Mouse (Mus musculus) cerebellum, adult 2 months (tissue): ENCODE measurements around the gene Celf1. TPM values are rescaled to one million over a fixed set of nuclear protein-coding genes. Genes with fewer than 3 reads are reported as not detected.
A peak's percentile ranks its signal among the peaks of the same experiment; 100 is the strongest.

Source experiments
- DNase-seq, 2 experiments: peaks; one replicate each; pipeline ENCODE4 v3.0.0; 2021
- H3K27ac ChIP-seq: fragments of 200-500 bp; 2 replicates; pipeline ENCODE4 v1.5.1; 2012; ENCODE audit warnings: low read length, control low read depth, inconsistent platforms; ENCODE audit not compliant: insufficient read depth
- H3K27me3 ChIP-seq: fragments of 200-500 bp; 2 replicates; pipeline ENCODE4 v1.6.1; 2012; ENCODE audit warnings: inconsistent platforms, mild to moderate bottlenecking, low read length, moderate library complexity; ENCODE audit not compliant: control insufficient read depth, insufficient read depth
- H3K4me1 ChIP-seq: fragments of 200-500 bp; 2 replicates; pipeline ENCODE4 v1.6.1; 2011; ENCODE audit warnings: low read length; ENCODE audit not compliant: control insufficient read depth, insufficient read depth
- H3K4me3 ChIP-seq: fragments of 200-500 bp; replicated peaks from 2 replicates; pipeline ENCODE3; 2011; ENCODE audit warnings: mild to moderate bottlenecking, low read depth, low read length, control low read depth; ENCODE audit not compliant: insufficient read depth
- CTCF ChIP-seq: fragments of 200-500 bp; IDR thresholded peaks from 2 replicates; pipeline ENCODE4 v1.5.1; 2011; ENCODE audit warnings: low read depth, mild to moderate bottlenecking, control low read depth, low read length, moderate library complexity, borderline replicate concordance; ENCODE audit not compliant: insufficient read depth
- POLR2A ChIP-seq: fragments of 200-500 bp; IDR thresholded peaks from 2 replicates; pipeline ENCODE4 v1.6.1; 2011; ENCODE audit warnings: low read length, control low read depth, borderline replicate concordance; ENCODE audit not compliant: insufficient read depth
- WGBS: fragments of 180-500 bp; shearing (Covaris S2); methylation state at CpG from one replicate; pipeline ENCODE4 v1.1.7; 2018; 5-methylcytosine and 5-hydroxymethylcytosine counted together
- polyA plus RNA-seq: library from polyadenylated mRNA; depleted of rRNA; stranded (reverse); fragments of >200 nt; gene quantifications from 2 replicates; pipeline ENCODE4 v1.2.3, GENCODE M21; 2012

Gene Celf1
- polyA plus RNA-seq, 1 experiment: 91.1 TPM

DNA sequence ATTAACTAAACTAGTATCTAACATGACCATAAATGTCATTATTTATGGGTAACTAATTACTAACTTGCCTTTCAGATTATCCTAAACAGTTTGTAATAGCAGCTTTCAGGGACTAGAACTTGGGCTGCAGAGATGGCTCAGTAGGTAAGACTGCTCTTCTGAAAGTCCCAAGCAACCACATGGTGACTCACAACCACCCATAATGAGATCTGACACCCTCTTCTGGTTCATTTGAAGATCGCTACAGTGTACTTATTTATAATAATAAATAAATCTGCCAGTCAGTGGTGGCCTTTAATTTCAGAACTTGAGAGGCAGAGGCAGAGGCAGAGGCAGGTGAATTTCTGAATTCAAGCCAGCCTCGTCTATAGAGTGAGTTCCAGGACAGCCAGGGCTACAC, 112.6 kb downstream of the Celf1 start:
- H3K27ac ChIP-seq: no peak overlapping the region
- no peak for DNase-seq
- H3K27me3 ChIP-seq: no peaks in the 10 kb centered on the region
- no peak for TF ChIP-seq CTCF
- TF ChIP-seq POLR2A: no peak
- 34% methylated on average over 2 of the region's 2 CpGs for WGBS
- no peak overlapping the region for H3K4me3 ChIP-seq
- H3K4me1 ChIP-seq: peaks cover 6% of the 10 kb centered on the region; the same call in 1 of the 2 replicates

DNA sequence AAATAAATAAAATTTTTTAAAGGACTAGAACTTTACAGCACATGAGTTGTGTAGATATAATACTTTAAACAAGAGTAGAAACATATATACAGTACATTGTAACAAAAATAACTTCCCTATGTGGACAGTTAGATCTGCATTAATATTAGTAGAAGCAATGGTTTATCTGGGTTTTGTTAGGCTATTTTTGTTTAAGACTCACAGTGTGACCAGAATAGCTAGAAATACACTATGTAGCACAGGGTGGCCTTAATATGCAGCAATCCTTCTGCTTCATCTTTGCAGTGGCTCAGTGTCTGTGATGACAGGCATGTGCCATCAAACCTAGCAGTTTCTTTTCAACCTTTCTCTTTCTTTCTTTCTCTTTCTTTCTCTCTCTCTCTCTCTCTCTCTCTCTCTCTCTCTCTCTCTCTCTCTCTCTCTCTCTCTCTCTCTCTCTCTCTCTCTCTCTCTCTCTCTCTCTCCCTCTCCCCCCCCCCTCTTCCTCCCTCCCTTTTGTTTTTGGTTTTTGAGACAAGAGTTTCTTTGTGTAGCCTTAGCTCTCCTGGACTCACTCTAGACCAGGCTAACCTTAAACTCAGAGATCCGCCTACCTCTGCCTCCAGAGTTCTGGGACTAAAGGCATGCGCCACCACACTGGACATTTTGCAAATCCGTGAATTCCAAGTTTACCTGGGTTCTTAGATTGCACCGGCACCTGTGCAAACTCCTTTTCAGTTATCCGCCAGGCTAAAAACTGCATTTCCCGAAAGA, 113.2 kb downstream of the Celf1 start:
- H3K27ac ChIP-seq: no peak overlapping the region
- peak overlapping the region; percentile 74 for H3K4me3 ChIP-seq
- peaks cover 6% of the 10 kb centered on the region; the same call in 1 of the 2 replicates for H3K4me1 ChIP-seq
- TF ChIP-seq CTCF (no peak), POLR2A (no peak)
- WGBS: under 1% methylated on average over 6 of the region's 6 CpGs
- no peak for DNase-seq
- H3K27me3 ChIP-seq: no peaks in the 10 kb centered on the region

- DNase-seq: peak; percentile 97 to 98
- Histone ChIP-seq H3K27me3 (no peaks in the 10 kb centered on the region), H3K4me3 (peak within 1 kb of the TSS; percentile 81), H3K4me1 (peaks cover 6% of the 10 kb centered on the region; the same call in 1 of the 2 replicates), H3K27ac (peak within 1 kb of the TSS; percentile 91)
- TF ChIP-seq CTCF (no peak), POLR2A (peak; percentile 65; the same call in 1 of the 2 replicates)
- under 1% methylated on average over 40 of the region's 40 CpGs for WGBS
Observed at GRCm38 (mm10) chr2:91053934-91054382, 113.8 kb downstream of the Celf1 start, which contains the start of gene Psmc3. Psmc3 (plus strand) TSS chr2:91054009.

- H3K27me3 ChIP-seq: no peaks in the 10 kb centered on the region
- no peak overlapping the region for H3K27ac ChIP-seq
- WGBS: 85% methylated on average over 5 of the region's 5 CpGs
- no peak for DNase-seq
- H3K4me1 ChIP-seq: peaks cover 10% of the 10 kb centered on the region; the same call in 1 of the 2 replicates
- TF ChIP-seq POLR2A (no peak), CTCF (no peak)
- H3K4me3 ChIP-seq: no peak overlapping the region
Observed at GRCm38 (mm10) chr2:91058435-91058834, 118.3 kb downstream of the Celf1 start.

GRCm38 (mm10) chr2:91059376-91059775, 119.2 kb downstream of the Celf1 start:
- H3K4me1 ChIP-seq: peaks cover 10% of the 10 kb centered on the region; the same call in 1 of the 2 replicates
- TF ChIP-seq CTCF (no peak), POLR2A (no peak)
- no peaks in the 10 kb centered on the region for H3K27me3 ChIP-seq
- no peak overlapping the region for H3K4me3 ChIP-seq
- H3K27ac ChIP-seq: no peak overlapping the region
- DNase-seq: no peak
- WGBS: 91% methylated on average over 2 of the region's 2 CpGs

DNA sequence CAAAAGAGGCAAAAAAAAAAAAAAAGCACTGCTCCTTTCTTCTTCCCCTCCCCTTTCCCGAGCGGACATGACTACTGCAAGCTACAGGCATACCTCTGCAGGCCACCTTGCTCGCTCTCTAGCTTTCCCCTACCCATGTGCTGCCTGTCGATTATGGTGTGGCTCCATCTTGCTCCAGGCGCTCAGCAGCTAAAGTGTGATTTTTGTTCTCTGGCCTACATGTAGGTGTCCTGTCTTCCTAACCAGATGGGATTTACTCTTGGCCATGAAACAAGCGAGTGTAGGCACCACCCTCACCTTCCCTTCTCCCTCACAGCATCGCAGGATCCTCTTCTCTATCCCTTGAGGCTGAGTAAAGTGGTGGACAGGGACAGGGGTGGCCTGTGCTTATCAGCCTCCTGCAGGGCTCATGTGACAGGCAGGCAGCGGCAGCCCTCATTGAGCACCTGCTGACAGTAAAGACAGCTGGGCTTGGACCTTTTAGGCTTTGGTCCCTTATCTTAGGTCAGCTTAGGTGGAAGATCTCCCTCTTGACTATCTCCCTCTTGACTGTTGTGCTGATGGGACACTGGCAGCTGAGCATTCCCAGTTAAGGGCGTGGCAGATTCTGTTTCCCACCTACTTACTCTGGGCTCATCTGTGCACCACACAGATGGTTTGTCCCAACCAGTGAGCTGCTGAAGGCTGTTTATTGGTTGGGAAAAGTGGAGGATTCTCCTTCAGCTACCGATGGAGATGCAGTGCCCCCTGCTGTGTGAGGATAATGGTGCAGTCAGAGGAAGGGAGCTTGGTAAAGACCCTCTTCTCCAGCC, 120.6 kb downstream of the Celf1 start:
- TF ChIP-seq POLR2A (0 out of 2 replicates have a peak, but pooled peaks have one; percentile 12), CTCF (peak; percentile 56; the same call in 1 of the 2 replicates)
- no peak overlapping the region for H3K4me3 ChIP-seq
- peak in 1 of 2 experiments; percentile 40 for DNase-seq
- WGBS: 77% methylated on average over 10 of the region's 10 CpGs
- no peak overlapping the region for H3K27ac ChIP-seq
- H3K27me3 ChIP-seq: no peaks in the 10 kb centered on the region
- H3K4me1 ChIP-seq: peaks cover 4% of the 10 kb centered on the region; the same call in 1 of the 2 replicates

GRCm38 (mm10) chr2:91061849-91062481, 121.8 kb downstream of the Celf1 start:
- H3K27me3 ChIP-seq: no peaks in the 10 kb centered on the region
- DNase-seq: no peak
- 60% methylated on average over 6 of the region's 6 CpGs for WGBS
- no peak for TF ChIP-seq CTCF
- no peak for TF ChIP-seq POLR2A
- peaks cover 10% of the 10 kb centered on the region for H3K4me1 ChIP-seq
- H3K27ac ChIP-seq: no peak overlapping the region
- no peak overlapping the region for H3K4me3 ChIP-seq
